Mouse (Mus musculus) lung, embryonic 16.5 days (tissue): ENCODE results near the gene Fam118a. TPM values are rescaled to one million over a fixed set of nuclear protein-coding genes. Genes with fewer than 3 reads are reported as not detected.
"Not testable (repeated sequence)": the region's sequence is repeated elsewhere in the genome, so short reads cannot be mapped to it uniquely, and the experiment has no call there.

Experiments used
- ATAC-seq: fragments of 200-750 bp; cut with Nextera tagmentation; 2 replicates; pipeline ENCODE4 v1.8.0; 2017; ENCODE audit warnings: low read depth, mild to moderate bottlenecking, moderate library complexity
- H3K27ac ChIP-seq: fragments of 300-500 bp; sonication (generic); 2 replicates; pipeline ENCODE4 v1.5.1; 2014; ENCODE audit warnings: mild to moderate bottlenecking, control low read depth, low read length
- H3K27me3 ChIP-seq: fragments of 300-500 bp; sonication (generic); 2 replicates; pipeline ENCODE4 v1.6.1; 2014; ENCODE audit warnings: low read depth, low read length, mixed read lengths; ENCODE audit not compliant: control insufficient read depth, insufficient read depth
- H3K36me3 ChIP-seq: fragments of 300-500 bp; sonication (generic); 2 replicates; pipeline ENCODE4 v1.6.1; 2014; ENCODE audit warnings: low read length; ENCODE audit not compliant: control insufficient read depth, insufficient read depth
- H3K4me1 ChIP-seq: fragments of 300-500 bp; sonication (generic); replicated peaks from 2 replicates; pipeline ENCODE4 v1.6.1; 2014; ENCODE audit warnings: low read length, mixed read lengths; ENCODE audit not compliant: control insufficient read depth, insufficient read depth
- H3K4me2 ChIP-seq: fragments of 300-500 bp; sonication (generic); 2 replicates; pipeline ENCODE4 v1.6.1; 2014; ENCODE audit warnings: low read depth, low read length, control low read depth
- H3K4me3 ChIP-seq: fragments of 300-500 bp; sonication (generic); 2 replicates; pipeline ENCODE4 v1.5.1; 2014; ENCODE audit warnings: mild to moderate bottlenecking, low read length, control low read depth
- H3K9ac ChIP-seq: fragments of 300-500 bp; sonication (generic); 2 replicates; pipeline ENCODE4 v1.6.1; 2014; ENCODE audit warnings: low read length, control low read depth
- H3K9me3 ChIP-seq: fragments of 300-500 bp; sonication (generic); 2 replicates; pipeline ENCODE4 v1.6.1; 2016; ENCODE audit warnings: low read length; ENCODE audit not compliant: control insufficient read depth
- WGBS: fragments of 180-500 bp; shearing (Covaris S2); extraction: QIAGEN DNeasy Blood & Tissue Kit; methylation state at CpG from one replicate; pipeline ENCODE4 v1.1.7; 2014; 5-methylcytosine and 5-hydroxymethylcytosine counted together
- polyA plus RNA-seq: library from polyadenylated mRNA; unstranded; fragments of >200 nt; fragmentation: Nextera tagmentation; extraction: Ambion mirVana; gene quantifications from 2 replicates; pipeline ENCODE4 v1.2.1, GENCODE M21; 2015

Fam118a gene
- polyA plus RNA-seq, 1 experiment from 2014 or later = 31.9 TPM

DNA sequence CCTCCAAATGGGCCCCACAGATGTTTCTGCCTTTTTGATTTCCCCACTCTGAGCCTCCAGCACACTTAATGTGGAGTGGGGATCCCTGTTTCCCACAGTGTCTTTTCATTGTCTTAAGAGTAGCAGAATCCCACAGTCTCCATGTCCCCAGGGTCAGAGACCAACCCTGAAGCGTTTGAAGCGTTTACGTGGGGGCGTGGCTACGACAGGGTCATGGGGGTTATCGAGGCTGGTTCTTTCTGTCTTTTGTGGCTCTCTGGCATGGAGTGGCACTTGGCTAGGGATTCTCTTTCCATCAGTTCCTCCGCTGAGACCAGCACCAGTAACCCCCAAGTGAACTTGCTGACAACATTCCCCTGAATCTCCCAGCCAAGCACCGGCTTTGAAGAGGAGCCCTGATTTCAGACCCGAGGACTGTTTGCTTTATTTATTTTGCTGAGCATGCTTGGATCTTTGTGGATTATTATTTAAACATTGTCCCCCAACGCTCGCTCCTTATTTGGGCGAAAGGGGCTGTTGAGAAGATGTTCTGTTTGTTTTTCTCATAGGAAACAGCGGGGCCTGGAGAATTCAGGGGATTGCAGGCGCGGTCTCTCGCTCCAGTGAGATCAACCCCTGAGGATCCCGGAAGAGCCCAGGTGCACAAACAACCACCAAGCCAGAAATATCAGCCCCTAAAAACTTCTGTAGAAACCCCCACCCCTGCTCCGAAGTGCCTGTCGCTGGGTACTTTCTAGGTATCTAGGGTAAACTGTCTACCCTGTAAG lies 16.7 kb upstream of the Fam118a start:
- peak overlapping the region; percentile 20 for H3K4me2 ChIP-seq

DNA sequence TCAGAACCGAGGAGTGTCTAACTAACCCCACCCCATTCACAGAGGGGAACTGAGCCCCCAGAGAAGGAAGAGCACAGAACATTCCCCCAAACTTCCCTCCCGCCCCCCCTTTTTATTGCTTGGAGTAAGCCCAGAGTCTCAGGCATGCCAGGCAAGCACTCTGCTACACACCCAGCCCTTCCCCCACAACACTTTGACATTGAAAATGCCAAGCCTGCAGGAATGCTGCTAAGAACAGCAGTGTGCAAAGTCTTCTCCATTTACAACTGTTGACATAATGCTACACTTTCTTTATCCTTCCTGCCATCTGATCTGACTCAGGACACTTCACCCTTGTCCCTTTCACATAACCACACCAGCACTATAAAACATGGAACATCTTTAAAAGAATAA lies 16.1 kb upstream of the Fam118a start:
- peak overlapping the region; percentile 20 for H3K4me2 ChIP-seq

More for the DNA sequence above, 16.7 kb upstream of the Fam118a start:
- WGBS = 11% methylated on average over 19 of the region's 19 CpGs
- H3K36me3 ChIP-seq = no peaks in the 10 kb centered on the region
- peak overlapping the region; percentile 19; the same call in 1 of the 2 replicates for H3K9ac ChIP-seq
- H3K27ac ChIP-seq = peak overlapping the region; percentile 88
- no peaks in the 10 kb centered on the region for H3K9me3 ChIP-seq
- peak; percentile 67 for ATAC-seq
- H3K27me3 ChIP-seq = peaks cover 4% of the 10 kb centered on the region; the same call in 1 of the 2 replicates
- peaks cover 13% of the 10 kb centered on the region for H3K4me1 ChIP-seq
- H3K4me3 ChIP-seq = no peak overlapping the region

DNA sequence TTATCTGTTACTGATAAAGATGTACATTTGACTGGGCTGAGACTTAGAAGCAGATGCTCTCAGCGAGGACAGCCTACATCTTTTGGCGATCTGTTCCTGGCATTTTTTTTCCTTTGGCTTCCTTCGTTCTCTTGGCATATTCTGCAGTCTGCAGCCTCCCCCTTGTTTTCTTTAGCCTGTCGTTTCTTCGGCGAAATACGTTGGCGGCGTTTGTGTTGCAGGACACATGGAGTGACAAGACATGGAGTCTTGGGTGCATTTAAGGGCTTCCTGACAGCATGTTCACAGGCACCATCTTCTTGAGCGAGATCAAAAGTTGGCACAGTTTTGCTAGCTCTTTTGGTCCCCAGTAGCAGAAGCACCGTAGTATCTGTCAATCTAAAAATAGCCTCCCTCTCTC lies 13.0 kb upstream of the Fam118a start:
- no peak overlapping the region for H3K4me3 ChIP-seq
- no peak for ATAC-seq
- H3K27me3 ChIP-seq = peaks cover 4% of the 10 kb centered on the region; the same call in 1 of the 2 replicates
- no peak overlapping the region for H3K9ac ChIP-seq
- WGBS = 49% methylated on average over 11 of the region's 11 CpGs
- H3K4me1 ChIP-seq = peaks cover 13% of the 10 kb centered on the region
- H3K9me3 ChIP-seq = no peaks in the 10 kb centered on the region
- no peak overlapping the region for H3K4me2 ChIP-seq
- H3K27ac ChIP-seq = no peak overlapping the region
- no peaks in the 10 kb centered on the region for H3K36me3 ChIP-seq

More for the DNA sequence above, 16.1 kb upstream of the Fam118a start:
- H3K27me3 ChIP-seq = peaks cover 4% of the 10 kb centered on the region; the same call in 1 of the 2 replicates
- no peaks in the 10 kb centered on the region for H3K9me3 ChIP-seq
- H3K36me3 ChIP-seq = no peaks in the 10 kb centered on the region
- no peak overlapping the region for H3K4me3 ChIP-seq
- H3K4me1 ChIP-seq = peaks cover 13% of the 10 kb centered on the region
- peak overlapping the region; percentile 19; the same call in 1 of the 2 replicates for H3K9ac ChIP-seq
- WGBS = 9% methylated on average over 2 of the region's 2 CpGs
- peak; percentile 72 for ATAC-seq
- H3K27ac ChIP-seq = peak overlapping the region; percentile 88

DNA sequence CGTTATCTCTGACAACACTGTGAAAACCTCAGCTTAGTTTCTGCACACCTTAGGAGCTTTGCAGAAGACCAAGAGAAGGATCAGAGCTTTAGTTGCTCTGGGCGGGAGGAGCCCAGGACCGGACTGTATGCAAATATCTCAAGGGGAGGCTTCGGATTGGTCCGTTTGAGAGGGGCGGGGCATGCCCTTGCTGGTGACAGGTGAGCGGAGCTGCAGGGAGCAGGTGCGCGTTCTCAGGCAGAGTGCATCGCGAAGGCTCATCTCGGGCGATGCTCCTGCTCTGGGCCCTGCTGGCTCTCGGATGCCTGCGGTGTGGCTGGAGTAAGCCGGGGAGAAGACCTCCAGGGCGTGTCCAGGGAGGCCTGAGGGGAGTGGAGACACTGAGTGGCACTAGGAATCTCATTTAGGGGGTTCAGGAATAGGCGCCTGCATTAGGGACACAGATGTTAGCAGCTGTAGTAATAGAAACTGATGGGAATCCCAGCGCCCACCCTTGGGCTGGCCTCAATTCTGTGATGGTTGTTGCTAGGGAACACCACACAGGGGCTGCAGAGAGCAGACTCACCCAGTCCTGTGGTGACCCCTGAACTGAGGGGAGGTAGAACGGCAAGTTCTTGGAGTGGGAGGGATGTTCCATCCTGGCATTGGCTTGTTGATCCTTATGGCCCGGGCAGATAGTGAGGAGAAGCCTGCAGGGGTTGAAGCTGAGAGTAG lies 11.6 kb upstream of the Fam118a start, which contains the start of gene Upk3a:
Gene Upk3a, plus strand, starts transcription at position 191 of the 714 bp plus-strand sequence.
- Histone ChIP-seq H3K4me1 (peaks cover 9% of the 10 kb centered on the region), H3K9me3 (no peaks in the 10 kb centered on the region), H3K4me2 (no peak within 1 kb of the TSS; the same call in 1 of the 2 replicates), H3K27ac (no peak within 1 kb of the TSS), H3K4me3 (no peak within 1 kb of the TSS), H3K9ac (no peak within 1 kb of the TSS), H3K27me3 (peaks cover 4% of the 10 kb centered on the region; the same call in 1 of the 2 replicates), H3K36me3 (no peaks in the 10 kb centered on the region)
- peak; percentile 56 for ATAC-seq
- WGBS = 7% methylated on average over 21 of the region's 21 CpGs

DNA sequence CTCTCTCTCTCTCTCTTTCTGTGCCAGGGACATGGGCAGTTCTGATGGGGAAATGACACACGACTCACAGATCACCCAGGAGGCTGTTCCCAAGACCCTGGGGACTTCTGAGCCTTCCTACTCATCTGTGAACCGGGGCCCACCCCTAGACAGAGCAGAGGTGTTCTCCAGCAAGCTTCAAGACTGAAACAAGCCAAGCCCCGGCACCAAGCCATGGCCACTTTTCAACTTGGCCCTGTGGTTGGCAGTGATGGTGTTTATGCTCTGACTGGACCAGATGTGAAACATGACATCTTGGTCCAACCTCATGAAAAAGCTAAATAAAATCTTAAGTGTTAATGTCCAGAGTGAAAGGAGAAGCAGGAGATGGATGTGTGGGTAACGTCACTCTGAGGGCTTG lies 6.5 kb upstream of the Fam118a start:
- ATAC-seq = no peak

DNA sequence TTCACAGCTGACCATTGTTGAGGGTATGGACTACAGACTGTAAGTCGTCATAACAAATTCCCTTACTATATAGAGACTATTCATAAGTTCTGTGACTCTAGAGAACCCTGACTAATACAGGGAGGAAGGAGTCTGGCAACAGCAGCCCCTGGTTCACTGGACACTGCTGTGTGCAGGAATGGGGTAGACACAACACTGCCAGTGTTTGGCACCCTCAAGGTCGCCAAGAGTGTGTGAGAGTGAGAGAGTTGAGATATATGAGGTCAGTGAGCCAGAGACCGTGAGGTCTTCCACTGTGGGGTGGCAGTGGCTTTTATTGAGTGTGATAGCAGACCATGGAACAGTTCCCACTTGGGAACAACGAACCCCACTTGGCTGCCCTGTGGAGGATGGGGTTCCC lies 2.6 kb upstream of the Fam118a start:
- Histone ChIP-seq H3K9ac (no peak overlapping the region), H3K4me1 (no peaks in the 10 kb centered on the region), H3K27ac (no peak overlapping the region), H3K4me2 (no peak overlapping the region), H3K27me3 (no peaks in the 10 kb centered on the region), H3K4me3 (no peak overlapping the region), H3K9me3 (no peaks in the 10 kb centered on the region), H3K36me3 (no peaks in the 10 kb centered on the region)
- WGBS = 59% methylated on average over 4 of the region's 4 CpGs
- no peak for ATAC-seq

More for the DNA sequence above, 6.5 kb upstream of the Fam118a start:
- Histone ChIP-seq H3K9ac (no peak overlapping the region), H3K4me2 (no peak overlapping the region), H3K27ac (no peak overlapping the region), H3K27me3 (no peaks in the 10 kb centered on the region), H3K4me3 (no peak overlapping the region), H3K9me3 (no peaks in the 10 kb centered on the region), H3K4me1 (no peaks in the 10 kb centered on the region), H3K36me3 (no peaks in the 10 kb centered on the region)
- WGBS = 51% methylated on average over 4 of the region's 4 CpGs

DNA sequence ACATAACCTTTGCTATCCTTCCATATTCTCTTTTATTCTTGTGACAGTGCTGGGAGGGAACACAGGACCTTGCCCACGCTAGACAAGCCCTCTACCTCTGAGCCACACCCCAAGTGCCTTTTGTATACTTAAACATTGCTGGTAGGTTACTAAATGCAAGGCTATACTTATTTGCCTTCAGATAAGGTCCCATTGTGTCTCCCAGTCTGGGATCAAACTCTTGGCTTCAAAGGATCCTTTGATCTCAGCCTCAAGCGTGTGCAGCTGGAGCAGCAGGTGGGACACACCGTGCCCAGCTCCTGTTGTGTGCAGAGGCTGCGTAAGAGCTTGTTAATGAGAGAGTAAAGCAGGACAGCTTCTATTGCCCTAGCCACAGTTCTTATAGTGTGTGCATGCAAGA lies 1.0 kb upstream of the Fam118a start:
- no peak overlapping the region for H3K9ac ChIP-seq
- H3K27ac ChIP-seq = no peak overlapping the region
- H3K4me1 ChIP-seq = no peaks in the 10 kb centered on the region
- no peaks in the 10 kb centered on the region for H3K36me3 ChIP-seq
- H3K9me3 ChIP-seq = no peaks in the 10 kb centered on the region
- H3K27me3 ChIP-seq = no peaks in the 10 kb centered on the region
- H3K4me3 ChIP-seq = no peak overlapping the region
- ATAC-seq = peak; percentile 42; the same call in 1 of the 2 replicates
- H3K4me2 ChIP-seq = no peak overlapping the region
- WGBS = 35% methylated on average over 4 of the region's 4 CpGs

DNA sequence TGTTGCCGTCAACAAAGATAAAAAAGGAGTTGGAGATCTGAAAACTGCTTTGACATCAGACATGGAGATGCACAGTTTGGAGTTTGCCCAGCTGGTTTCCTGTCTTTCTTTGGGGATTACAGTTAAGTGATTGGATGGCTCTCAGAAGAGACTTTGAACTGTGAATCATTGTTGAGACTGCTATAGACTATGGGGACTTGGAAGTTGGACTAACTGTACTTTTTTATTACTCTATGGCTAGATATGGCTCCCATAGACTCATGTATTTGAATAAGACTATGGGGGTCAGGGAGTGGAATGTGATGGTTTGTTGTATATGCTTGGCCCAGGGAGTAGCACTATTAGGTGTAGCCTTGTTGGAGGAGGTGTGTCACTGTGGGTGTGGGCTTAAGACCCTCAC lies 1.9 kb downstream of the Fam118a start:
- 69% methylated on average over 1 of the region's 1 CpGs for WGBS
- H3K27me3 ChIP-seq, H3K36me3 ChIP-seq, ATAC-seq, H3K4me3 ChIP-seq, H3K27ac ChIP-seq, H3K9ac ChIP-seq, H3K4me1 ChIP-seq, H3K4me2 ChIP-seq, H3K9me3 ChIP-seq: not testable (repeated sequence)

DNA sequence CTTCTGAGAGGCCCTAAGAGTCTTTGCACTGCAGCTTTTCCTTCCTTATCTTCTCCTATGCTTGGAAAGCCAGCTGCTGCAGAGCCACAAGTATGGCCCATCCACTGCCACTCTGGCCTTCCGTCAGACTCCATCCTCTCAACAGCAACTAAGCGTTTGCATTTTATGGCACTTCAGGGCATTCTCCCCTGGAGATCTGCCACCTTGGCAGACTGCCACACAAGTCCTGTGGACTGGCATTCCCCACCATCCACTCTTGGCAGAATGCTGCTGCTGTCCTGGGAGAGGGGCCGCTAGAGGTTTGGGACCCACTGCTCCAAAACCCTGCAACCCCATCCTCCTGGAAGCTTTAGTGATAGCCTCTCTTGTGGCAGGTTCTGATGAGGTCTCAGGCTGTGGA lies 3.1 kb downstream of the Fam118a start:
- H3K4me2 ChIP-seq = no peak overlapping the region
- H3K4me1 ChIP-seq = peaks cover 7% of the 10 kb centered on the region; the same call in 1 of the 2 replicates
- peak overlapping the region; percentile 67 for H3K27ac ChIP-seq
- H3K9me3 ChIP-seq = no peaks in the 10 kb centered on the region
- no peaks in the 10 kb centered on the region for H3K27me3 ChIP-seq
- no peak for ATAC-seq
- H3K36me3 ChIP-seq = no peaks in the 10 kb centered on the region
- no peak overlapping the region for H3K4me3 ChIP-seq
- 35% methylated on average over 3 of the region's 3 CpGs for WGBS
- H3K9ac ChIP-seq = no peak overlapping the region
